Mouse (Mus musculus) lung, postnatal 0 days (tissue): ENCODE measurements around the gene Hivep2.

ENCODE experiments used
- CTCF ChIP-seq: IDR thresholded peaks from 2 replicates; pipeline ENCODE4 v1.5.1; 2016; ENCODE audit warnings: antibody characterized with exemption, mild to moderate bottlenecking
- EP300 ChIP-seq: IDR thresholded peaks from 2 replicates; pipeline ENCODE4 v1.6.1; 2016; ENCODE audit warnings: antibody characterized with exemption, mild to moderate bottlenecking, control low read depth

DNA sequence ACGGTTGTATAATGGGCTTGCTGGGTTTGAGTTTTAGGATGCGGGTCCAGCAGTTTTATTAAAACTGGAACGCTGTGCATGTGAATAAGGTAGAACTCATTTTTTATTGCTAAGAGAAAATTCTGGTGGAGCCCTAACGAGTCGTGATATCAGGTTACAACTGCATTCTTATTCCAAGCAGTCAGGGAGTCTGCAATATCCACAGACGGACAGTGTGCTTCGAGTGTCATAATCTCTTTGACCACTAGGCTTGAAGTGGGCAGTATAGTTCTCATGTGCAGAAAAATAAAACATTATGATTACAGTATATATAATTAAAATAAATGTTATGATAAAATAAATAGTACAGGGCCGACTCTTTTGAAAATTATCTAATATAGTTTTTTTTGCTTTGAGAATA lies 3.1 kb downstream of the Hivep2 start:
- TF ChIP-seq CTCF: peak; percentile 77
- no peak for TF ChIP-seq EP300
